Mouse (Mus musculus): ENCODE measurements around the gene Hoxc8. TPM values are rescaled to one million over a fixed set of nuclear protein-coding genes. Genes with fewer than 3 reads are reported as not detected.

Gene Hoxc8
- total RNA-seq, 4 experiments from 2014 or later = 1.3 to 1.5 (median 1.4) TPM

- no peak for DNase-seq (ENCODE audit: low spot score in 2 of 2)
Measured at GRCm38 (mm10) chr15:102965003-102965891, 25.2 kb upstream of the Hoxc8 start.

GRCm38 (mm10) chr15:102965892-102966775 lies 24.3 kb upstream of the Hoxc8 start:
- DNase-seq (ENCODE audit: low spot score in 2 of 2) = peak; percentile 93 to 96

DNA sequence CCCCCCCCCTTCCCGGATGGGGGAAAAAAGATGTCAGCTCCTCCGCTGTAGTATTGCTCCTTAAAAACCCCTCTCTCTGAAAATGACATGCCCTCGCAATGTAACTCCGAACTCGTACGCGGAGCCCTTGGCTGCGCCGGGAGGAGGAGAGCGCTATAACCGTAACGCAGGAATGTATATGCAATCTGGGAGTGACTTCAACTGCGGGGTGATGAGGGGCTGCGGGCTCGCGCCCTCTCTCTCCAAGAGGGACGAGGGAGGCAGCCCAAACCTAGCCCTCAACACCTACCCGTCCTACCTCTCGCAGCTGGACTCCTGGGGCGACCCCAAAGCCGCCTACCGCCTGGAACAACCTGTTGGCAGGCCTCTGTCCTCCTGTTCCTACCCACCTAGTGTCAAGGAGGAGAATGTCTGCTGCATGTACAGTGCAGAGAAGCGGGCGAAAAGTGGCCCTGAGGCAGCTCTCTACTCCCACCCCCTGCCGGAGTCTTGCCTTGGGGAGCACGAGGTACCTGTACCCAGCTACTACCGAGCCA lies 23.6 kb upstream of the Hoxc8 start, which contains the start of gene Hoxc10:
Gene Hoxc10 (plus strand): TSS at position 21 of the 536 bp plus-strand sequence.
- no peak for DNase-seq (ENCODE audit: low spot score in 2 of 2)

- no peak for DNase-seq (ENCODE audit: low spot score in 2 of 2)
Measured at GRCm38 (mm10) chr15:102967312-102967510, 23.2 kb upstream of the Hoxc8 start, which contains the start of gene Hoxc5. Hoxc5 (plus strand) TSS chr15:102967443.

DNA sequence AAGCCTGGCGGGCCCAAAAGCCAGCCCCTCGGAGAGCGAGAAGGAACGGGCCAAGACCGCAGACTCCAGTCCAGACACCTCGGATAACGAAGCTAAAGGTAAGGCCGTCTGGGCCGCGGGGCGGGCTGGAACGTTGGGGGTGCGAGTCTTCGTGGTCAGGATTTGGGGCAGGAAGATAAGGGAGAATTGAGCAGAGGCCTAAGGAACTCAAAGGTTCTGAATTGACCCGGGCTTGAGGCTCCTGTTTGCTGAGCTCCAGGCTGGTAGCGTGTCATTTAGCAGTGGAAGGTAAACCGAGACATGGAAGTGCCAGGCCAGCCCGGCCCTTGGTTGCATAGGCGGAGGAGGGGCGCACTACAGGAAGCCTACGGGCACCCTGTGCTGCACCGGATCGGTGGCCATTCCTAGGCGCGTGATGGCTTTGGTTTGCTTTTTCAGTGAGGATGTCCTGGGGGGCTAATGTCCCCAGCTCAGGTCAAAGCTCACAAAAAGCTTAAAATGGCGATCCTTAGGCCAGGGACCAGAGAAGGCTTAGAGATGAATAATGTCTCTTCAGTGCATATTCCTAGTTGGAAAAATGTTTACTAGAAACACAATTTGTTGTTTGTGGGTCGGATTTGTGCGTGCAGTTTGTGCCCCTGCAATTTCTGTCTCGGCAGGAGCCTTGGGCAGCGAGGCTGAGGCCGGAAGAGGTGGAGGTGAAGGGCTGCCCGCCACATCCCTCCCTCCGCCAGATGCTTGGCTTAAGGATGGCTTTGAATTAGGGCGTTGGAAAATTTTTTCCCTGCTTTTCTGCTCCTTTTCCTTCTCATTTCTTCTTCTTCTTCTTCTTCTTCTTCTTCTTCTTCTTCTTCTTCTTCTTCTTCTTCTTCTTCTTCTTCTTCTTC lies 22.7 kb upstream of the Hoxc8 start:
- DNase-seq (ENCODE audit: low spot score in 2 of 2) = no peak

GRCm38 (mm10) chr15:102969296-102969695 lies 21.1 kb upstream of the Hoxc8 start:
- no peak for DNase-seq (ENCODE audit: low spot score in 2 of 2)

GRCm38 (mm10) chr15:102970740-102971139 lies 19.7 kb upstream of the Hoxc8 start:
- no peak for DNase-seq (ENCODE audit: low spot score in 2 of 2)

DNA sequence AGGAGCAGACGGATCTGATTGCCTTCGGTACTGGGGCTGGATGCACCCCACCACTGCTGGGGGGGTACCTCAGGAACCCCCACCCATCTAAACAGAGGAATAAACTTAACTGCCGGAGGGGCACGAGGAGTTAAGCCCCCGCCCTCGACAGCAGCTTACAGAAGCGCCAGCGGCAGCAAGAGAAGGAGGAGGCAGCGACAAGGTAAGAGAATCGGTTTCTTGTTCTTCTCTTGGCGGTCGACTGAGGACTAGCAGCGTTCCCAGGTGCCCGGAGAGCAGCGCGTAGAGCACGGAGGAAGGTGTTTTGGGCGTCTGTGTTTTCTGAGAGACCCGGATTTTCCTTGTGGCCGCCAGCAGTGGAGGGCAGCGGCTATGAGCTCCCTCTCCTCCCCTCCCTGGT lies 18.2 kb upstream of the Hoxc8 start:
- no peak for DNase-seq (ENCODE audit: low spot score in 2 of 2)

DNA sequence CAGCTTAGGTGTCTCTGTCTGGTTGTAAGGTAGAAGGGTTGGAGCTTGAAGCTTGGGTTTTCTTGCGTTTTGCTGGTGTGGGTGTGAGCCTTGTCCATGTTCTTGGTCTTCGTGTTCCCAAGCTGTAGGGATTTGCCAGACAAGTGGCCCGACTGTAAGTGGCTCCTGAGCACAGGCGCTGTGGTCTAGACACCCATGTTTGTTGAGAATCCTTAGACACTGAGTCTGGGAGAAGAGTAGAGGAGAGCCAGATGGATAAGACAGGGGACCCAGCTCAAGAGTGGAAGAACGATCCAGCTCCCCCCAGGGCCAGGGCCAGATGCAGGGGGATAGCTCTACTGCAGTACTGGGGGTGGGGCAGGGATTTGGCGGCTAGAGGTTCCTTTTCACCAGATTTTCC lies 17.7 kb upstream of the Hoxc8 start:
- no peak for DNase-seq (ENCODE audit: low spot score in 2 of 2)

GRCm38 (mm10) chr15:102975034-102975433 lies 15.4 kb upstream of the Hoxc8 start:
- no peak for DNase-seq (ENCODE audit: low spot score in 2 of 2)

DNA sequence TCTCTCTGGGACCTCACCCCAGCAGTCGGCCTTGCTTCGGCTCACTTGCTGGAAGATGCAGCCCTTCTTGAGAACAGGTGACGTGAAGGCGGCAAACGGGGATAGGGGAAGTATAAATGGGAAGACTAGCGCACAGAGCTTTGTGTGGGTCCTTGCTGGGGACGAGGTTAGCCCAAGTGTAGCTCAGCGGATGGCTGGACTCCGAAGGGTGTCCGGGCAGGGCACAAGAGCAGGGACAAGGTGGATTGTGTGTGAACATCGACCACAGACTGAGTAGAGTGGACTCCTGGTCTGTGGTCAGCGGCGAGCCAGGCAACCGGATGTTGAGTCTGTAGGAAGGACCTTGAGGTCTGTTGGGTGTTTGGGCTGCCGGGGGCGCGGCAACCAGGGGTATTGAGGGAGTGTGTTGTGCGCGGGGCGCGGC lies 14.7 kb upstream of the Hoxc8 start:
- no peak for DNase-seq (ENCODE audit: low spot score in 2 of 2)

DNA sequence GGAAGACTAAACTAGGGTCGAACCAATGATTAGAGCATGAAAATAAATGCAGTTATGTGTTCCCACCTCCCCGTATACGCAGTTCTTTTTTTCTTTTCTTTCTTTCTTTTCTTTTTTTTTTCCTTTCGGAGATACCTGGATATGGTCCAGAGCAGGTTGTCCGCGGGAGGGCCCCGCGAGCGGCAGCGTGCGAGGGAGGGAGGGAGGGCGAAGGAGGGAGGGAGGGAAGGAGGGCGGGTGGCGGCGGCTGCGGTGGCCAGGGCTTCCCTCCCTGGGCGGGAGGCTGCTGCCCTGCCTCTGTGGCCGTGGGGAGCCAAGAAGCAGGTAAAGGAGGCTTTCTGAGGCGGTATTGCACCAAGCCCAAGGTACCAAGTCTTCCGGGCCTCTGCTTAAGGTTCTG lies 14.2 kb upstream of the Hoxc8 start, which contains the start of gene Hoxc9:
Gene Hoxc9 (plus strand): TSS at position 269 of the 400 bp plus-strand sequence.
- no peak for DNase-seq (ENCODE audit: low spot score in 2 of 2)

DNA sequence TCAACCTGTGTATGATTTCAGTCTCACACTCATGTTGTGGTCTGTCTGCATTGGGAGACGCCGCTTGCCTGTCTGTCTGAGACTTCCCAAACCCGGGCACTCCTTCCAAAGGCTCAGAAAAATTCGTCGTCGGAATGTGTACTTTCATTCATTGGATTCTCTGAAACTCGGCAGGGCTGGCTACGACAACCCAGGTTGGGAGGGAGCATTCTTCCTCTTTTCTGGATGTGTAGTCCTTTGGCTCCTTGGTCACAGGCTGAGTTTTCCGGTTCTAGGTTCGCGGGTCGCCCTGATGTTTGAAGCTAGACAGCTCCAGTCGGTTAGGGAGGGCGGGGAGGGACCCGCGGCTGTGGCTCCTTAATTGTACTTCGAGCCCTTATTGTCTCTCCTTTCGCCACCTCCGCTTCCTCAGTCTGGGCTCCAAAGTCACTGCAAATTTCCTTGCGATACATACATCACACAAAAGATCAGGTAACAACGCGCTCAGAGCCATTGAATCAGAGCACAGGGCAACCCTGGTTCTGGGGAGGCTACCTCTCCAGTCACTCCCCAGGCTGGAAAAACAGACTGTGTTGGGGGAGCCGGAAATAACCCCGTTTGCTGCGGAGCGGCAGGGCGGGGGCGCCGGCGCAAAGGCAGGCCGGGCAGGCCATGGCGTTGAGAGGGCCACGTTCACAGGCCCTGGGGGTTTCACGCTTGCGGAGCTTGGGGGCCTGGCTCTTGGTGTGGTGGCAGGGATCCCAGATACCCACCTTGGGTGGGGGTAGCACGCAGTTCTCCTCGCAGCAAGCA lies 13.6 kb upstream of the Hoxc8 start:
- no peak for DNase-seq (ENCODE audit: low spot score in 2 of 2)

DNA sequence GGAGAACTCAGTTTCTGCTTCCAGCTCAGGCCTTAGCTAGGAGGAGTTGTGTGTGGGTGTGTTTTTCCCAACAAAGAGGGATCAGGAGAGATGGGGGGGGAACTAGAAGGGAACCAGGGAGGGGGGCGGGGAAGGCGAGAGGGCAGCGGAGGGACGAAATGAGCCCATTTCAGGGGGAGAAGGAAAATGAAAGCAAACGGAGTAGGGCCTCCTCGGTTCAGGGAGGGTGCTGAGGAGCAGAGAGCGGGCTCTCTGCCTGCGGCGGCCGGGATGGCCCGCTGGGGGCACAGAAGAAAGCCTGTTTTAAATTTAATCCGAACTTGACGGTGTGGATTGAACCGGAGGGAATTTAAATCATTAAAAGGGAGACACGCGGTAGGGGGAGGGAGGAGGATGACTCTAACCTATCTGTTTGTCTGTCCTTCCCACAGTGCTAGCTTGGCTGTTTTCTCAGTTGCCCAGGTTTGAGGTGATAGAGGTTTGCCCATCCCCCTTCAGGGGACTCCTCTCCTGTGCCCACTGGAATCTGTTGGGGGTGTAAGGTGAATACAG lies 12.9 kb upstream of the Hoxc8 start:
- DNase-seq (ENCODE audit: low spot score in 2 of 2) = no peak

DNA sequence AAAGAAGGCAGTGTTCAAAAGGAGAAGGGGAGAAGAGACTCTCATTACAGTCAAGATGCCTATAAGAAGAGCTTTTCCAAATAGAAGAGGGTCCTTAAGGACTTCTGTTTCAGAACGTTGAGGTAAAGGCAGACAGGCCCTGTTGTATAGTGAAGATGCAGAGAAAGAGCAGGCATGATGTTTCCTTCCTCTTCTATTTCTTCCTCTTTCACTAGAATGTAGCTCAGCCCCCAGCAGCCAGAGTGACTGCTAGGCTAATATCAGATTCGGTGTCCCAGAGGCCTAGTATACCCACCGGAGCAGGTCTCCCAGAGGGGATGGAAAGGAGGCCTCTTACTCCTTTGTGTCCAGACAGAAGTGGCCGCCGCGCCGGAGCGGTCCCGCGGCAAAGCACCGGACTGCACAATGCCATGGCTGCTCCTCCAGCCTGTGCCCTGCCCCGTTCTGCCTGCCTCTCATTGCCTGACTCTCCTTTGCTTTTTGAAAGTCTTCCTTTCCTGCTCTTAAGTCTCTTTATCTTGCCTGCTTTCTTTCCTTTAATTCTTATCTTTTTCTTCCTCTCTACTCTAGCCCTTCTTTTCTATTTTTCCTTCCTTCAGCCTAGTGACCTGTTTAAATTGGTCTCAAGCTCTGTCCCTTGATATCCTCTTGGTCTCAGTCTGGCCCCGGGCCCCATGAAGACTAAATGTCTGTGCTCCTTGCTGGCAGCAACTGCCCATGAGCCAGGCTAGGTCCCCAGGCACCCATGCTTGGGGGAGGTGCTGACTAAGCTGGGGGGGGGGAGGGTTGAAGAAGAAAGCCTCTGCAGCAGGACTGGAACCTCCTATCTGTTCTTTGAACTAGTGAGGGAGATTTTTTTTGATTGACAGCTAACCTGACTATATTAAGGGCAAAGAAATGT lies 11.5 kb upstream of the Hoxc8 start:
- DNase-seq (ENCODE audit: low spot score in 2 of 2) = no peak

GRCm38 (mm10) chr15:102979936-102980335 lies 10.5 kb upstream of the Hoxc8 start:
- DNase-seq (ENCODE audit: low spot score in 2 of 2) = no peak

GRCm38 (mm10) chr15:102980352-102980751 lies 10.1 kb upstream of the Hoxc8 start:
- no peak for DNase-seq (ENCODE audit: low spot score in 2 of 2)

GRCm38 (mm10) chr15:102980912-102981311 lies 9.5 kb upstream of the Hoxc8 start:
- DNase-seq (ENCODE audit: low spot score in 2 of 2) = no peak
